Mouse (Mus musculus): ENCODE results near the gene Gm1604a.
A peak's percentile ranks its signal among the peaks of the same experiment; 100 is the strongest.
"Not testable (repeated sequence)": the region's sequence is repeated elsewhere in the genome, so short reads cannot be mapped to it uniquely, and the experiment has no call there.

Gm1604a gene

DNA sequence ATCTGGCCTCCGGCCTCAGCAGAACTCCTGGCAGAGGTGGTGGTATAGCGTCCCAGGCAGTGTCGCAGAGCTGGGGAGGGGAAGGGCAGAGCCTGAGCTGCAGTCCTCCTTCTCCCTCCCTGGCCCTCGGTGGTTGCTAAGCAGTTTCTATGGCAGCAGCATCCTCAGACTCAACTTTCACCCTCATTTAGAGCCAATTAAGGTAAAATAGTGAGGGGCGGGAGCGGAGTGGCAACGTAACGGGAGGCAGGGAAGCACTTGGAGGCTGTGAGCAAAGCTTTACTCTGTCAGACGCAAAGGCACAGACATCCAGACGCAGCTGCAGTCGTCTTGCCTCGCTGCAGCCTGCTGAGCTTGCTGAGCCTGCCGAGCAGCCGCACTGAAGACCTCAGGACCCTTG, at the start of gene Gm1604a:
TSS of gene Gm1604a (plus strand) at position 312 of the 400 bp plus-strand sequence.
- not testable (repeated sequence) for DNase-seq

GRCm38 (mm10) chr17:6978287-6979248, 46.8 kb upstream of the Gm1604a start, which contains the start of gene Gm49721:
Gm49721 (plus strand) TSS chr17:6978904.
- peak; percentile 78 for DNase-seq

DNA sequence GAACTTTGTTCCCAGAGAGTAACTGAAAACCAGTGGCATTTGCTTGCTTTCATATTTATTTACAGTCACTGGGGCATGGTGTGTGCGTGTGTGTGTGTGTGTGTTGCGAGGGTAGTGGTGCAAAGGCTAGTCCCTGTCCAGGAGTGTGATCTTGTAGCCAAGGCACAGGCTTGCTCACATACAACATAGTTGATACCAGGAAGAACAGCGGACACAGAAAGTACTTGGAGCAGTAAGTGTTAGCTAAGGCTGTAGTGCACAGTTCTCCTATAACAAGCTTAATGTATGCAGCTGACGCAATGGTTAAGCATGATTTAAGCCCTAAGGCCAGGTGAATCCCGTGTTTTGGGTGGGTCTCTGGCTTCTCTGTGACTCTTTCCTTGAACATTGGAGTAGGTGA, 46.0 kb upstream of the Gm1604a start:
- peak; percentile 15 for DNase-seq

DNA sequence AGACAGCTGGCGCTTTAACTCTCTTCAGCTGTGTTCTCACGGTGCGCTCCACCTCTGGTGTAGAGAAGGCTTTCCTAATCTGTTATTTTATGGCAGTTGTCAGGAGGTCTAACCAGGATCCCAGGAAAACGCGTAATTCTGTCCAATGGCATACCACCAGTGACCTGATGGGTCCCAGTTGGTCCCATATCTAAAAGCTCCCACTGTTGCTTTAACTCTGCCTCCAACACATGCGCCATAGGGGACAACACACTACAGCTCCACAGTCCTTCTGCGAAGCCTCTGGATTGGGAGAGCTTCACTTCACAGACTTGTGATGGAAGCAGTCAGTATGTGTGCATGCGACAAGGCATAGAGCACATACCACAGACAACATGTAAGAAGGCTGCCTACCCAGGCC, 45.2 kb upstream of the Gm1604a start:
- not testable (repeated sequence) for DNase-seq

GRCm38 (mm10) chr17:6986118-6986517, 39.2 kb upstream of the Gm1604a start:
- DNase-seq = not testable (repeated sequence)

- DNase-seq = not testable (repeated sequence)
Measured at GRCm38 (mm10) chr17:6995504-6995903, 29.9 kb upstream of the Gm1604a start.

- DNase-seq = not testable (repeated sequence)
Measured at GRCm38 (mm10) chr17:6996826-6997225, 28.5 kb upstream of the Gm1604a start.

GRCm38 (mm10) chr17:6997778-6998490, 27.4 kb upstream of the Gm1604a start:
- not testable (repeated sequence) for DNase-seq

DNA sequence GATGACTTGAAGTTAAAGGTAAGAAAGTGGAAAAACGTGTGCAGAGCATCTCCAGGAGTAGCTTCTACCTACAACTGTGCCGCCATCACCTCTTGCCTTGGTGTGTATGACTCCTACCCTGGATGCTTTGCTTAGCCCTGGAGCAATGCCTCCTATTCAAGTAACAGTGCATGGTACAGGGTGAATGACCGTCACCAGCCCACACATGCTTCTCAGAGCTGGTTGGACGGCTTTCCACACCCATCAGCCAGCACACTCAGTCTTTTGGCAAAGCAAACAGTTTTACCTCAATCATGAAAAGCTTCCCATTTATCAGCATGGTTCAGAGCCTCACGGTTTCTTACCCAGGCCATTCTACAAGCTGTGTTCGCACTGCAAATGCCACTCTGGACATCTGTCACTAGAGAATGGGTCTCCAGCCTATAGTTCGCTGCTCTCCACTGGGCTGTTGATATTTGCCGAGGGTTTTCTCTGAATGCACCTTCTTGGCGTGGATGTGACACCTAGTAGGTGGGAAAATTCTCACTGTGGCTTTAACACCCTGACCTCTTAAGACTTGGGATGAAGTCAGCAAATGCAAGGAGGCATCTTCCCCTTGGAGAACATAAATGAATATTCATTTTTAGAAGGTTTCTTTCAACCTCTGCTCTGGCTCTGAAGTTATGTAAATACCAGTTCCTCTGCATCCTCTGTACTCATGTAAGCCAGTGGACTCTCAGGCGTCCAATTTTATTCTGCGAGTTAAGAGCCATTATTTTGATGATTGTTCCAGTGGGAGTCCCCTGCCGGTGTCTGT, 23.4 kb upstream of the Gm1604a start:
- DNase-seq = not testable (repeated sequence)

- not testable (repeated sequence) for DNase-seq
Measured at GRCm38 (mm10) chr17:7003392-7003791, 22.0 kb upstream of the Gm1604a start.

GRCm38 (mm10) chr17:7005646-7006045, 19.7 kb upstream of the Gm1604a start:
- not testable (repeated sequence) for DNase-seq

DNA sequence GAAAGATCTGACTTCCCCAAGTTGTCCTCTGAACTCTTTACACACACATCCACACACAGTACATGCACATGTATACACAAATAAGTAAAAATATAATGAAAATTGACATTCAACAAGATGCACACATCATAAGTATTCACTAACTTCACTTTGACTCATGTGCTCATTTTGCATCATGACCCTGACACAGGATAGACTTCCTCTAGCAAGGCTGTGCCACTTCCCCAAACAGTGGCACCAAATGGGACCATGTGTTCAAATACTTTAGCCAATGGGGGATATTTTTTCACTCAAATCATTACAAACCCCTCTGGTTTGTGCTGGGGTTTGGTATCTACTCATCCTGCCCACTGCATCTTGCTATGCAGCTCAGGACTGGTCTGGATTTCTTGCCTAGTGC, 16.5 kb upstream of the Gm1604a start:
- DNase-seq = not testable (repeated sequence)

DNA sequence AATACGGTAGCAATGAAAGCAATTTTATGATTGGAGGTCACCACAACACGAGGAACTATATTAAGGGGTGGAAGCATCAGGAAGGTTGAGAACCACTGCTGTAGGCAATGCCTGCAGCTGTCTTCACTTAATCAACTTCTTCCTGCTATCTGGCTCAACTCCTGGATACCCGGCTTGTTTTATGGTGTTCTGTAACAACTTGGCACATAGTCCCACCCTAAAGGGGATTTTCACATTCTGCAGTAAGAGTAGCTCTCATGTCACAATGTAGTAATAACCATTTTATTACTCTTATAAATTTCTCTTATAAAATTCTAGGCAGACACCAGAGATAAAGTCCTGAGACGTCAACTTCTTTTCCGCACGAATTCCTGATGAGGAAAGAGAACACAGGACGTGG, 15.9 kb upstream of the Gm1604a start:
- not testable (repeated sequence) for DNase-seq

DNA sequence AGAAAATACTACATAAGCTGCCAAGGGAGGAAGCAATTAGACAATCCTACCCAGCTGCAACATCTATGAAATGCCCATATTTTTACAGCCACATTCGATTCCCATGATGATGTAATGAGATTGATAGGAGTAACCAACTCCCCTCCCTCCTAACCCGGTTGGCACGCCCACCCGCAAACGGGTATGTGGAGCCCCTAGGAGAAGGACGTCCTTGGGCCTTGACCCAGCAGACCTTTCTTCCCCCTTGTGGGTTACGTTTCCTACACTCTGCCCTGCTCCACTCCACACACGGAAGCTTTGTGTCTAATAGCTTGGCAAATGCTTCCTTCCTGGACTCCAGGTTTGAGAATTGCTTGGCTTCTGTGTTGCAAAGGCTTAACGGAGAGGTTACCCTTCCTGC, 15.5 kb upstream of the Gm1604a start:
- DNase-seq = not testable (repeated sequence)

DNA sequence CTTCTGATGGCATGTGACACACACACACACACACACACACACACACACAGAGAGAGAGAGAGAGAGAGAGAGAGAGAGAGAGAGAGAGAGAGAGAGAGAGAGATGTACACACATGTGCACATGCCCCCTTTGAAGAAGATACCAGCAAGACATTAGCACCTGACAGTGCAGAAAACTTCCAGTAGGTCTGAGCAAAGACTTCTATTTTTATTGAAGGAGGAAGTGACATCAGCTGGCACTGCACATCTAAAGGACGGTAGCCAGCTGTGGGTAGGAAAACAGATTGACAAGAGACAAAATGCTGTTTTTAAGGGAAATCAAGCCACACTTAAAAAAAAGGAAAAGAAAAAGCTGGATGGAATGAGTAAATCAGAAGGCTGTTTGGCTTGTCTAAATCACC, 11.2 kb upstream of the Gm1604a start:
- not testable (repeated sequence) for DNase-seq

- DNase-seq = not testable (repeated sequence)
Measured at GRCm38 (mm10) chr17:7025764-7026346, 487 bp downstream of the Gm1604a start.

DNA sequence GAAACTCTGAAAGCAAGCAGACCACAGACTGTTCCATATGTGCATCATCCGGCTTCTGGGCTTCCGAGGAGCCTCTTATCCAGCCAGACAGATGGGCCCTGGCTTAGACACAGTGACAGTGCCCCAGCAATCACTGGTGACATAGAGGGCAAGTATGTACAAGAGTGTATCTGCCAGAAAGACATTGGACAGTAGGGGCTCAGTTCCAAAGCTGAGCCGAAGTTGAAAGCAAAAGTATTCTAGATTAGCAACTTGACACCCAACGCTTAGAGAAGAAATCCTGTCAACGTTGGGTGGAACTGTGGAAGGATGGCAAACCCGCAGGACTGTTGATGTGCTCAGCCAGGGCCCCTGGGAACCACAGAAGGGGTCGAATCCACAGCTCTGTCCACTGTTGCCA, 4.8 kb downstream of the Gm1604a start:
- DNase-seq = not testable (repeated sequence)

DNA sequence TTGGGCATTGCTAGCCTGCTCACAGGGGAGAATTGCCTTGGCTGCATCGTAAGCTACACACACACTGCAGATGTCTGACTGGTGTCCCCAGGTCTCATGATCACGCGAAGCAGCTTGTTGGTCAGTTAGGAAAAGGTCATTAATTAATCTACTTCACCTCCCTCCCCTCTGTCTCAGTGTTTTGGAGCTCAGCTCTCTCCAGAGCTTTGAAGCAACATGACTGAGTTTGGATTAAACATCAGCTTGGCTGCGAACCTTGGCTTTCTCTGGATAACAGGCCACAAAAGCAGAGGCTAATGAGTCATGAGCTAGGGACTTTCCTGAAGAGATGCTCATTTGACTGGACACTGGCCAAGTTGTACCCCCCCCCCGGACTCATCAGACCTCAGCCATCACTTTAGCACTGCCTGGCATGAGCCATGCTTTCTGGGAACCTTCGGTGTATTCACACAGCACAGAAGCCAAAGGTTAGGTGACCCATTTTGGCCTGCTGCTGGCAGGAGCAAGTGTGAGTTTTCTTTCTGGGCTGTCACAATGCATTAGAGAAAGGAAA, 5.3 kb downstream of the Gm1604a start:
- not testable (repeated sequence) for DNase-seq

GRCm38 (mm10) chr17:7033192-7034166, 8.1 kb downstream of the Gm1604a start:
- DNase-seq = not testable (repeated sequence)

GRCm38 (mm10) chr17:7068997-7069539, 43.7 kb downstream of the Gm1604a start:
- DNase-seq = not testable (repeated sequence)
